Mouse (Mus musculus) forelimb bud, embryonic 11.5 days (tissue): ENCODE data around the gene Psrc1.

Source experiments
- DNase-seq: peaks from one replicate; pipeline ENCODE4 v3.0.0-alpha.2; 2012; ENCODE audit warnings: low read depth, low spot score

The Psrc1 gene

DNA sequence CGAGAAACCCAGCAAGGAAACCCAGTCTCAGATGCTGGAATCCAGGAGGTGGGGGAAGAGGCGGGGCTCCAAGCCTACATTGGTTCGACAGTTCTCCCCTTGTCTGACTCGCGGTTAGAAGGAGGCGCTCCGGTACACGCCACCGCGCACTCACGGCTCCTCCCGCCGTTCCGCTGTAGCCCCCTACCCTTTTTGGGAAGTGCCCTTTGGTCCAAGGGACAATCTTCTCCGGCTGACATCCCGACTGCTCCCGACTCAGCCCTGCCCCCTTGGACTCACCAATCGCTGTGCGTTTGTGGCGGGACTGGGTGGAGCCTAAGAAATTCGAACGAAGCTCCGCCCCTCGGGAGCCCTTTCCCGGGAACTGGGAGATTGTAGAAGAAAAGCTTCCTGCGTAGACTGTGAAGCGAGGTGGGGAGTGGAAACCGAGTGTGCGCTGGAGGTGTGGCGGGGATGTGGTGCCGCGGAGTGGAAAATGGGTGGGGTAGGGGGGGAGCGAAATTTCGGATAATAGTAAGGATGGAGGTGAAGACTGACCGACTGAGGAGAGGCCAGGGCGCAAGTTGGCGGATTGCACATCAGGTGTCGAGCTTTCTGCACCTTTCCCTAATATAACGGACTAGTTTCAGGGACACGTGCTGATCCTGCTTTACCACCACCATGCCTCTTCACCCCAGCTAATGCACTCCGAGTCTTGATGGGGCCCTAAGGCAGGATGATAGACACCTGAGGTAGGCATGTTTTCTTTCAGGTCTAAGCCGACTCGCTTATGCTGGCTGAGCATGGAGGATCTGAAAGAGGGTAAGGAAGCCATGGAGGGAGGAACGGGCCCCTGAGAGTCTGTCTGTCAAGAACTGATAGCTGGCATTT, at the start of gene Psrc1:
Psrc1 (plus strand) TSS at position 355 of the 870 bp plus-strand sequence.
- peak; percentile 88 for DNase-seq

DNA sequence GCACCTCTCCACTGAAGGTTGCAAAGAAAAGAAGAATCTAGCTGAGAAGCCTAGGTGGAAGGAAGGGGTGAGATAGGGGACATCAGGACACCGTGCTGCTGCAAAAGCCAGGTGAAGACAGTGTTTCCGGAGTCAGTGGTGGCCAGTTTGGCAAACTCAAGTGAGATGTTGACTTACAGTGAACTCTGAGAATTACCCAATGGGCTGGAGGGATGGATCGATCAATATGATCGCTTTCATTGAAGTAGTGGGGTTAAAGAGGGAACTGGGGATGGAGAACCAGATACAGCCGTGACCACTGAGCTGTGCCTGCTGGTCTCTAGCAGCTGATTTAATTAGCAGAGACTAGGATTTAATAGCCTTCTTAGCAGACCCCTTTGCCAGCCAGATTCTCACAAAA, 46.8 kb upstream of the Psrc1 start:
- DNase-seq = no peak

GRCm38 (mm10) chr3:108341040-108341439, 42.6 kb upstream of the Psrc1 start:
- DNase-seq = no peak

DNA sequence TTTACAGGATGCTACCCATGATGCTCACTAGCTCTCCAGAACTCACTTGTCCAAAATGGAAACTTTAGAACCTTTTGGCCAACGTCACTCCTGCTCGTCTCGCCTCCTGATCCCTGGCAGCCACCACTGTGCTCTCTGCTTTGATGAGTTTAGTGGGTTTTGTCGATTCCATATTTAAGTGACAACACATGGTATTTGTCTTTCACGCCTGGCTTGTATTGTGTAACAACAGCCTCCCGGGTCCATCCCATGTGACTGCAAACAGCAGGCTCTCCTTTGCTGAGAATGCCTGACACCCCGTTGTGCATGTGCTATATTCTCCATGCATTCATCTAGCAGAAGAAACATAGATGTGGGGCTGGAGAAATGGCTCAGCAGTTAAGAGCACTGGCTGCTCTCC, 41.5 kb upstream of the Psrc1 start:
- DNase-seq = no peak

DNA sequence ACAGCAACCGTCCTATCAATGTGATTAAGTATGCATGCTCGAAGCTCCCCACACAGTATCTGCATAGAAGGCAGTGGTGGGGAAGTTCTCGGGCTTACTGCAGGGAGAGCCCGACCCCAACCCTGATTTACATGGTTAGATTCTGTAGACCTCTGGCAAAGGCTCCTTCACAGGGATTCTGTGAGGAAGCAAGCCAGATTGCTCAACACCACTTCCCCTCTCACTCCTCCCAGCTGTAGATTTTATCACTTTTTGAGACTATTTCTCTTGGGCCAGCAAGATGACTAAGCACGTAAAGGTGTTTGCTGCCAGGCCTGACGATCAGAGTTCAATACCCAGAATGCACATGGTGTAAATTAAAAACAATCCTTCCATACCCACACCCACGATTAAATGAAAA, 37.8 kb upstream of the Psrc1 start:
- DNase-seq = no peak

- DNase-seq = no peak
Observed at GRCm38 (mm10) chr3:108348376-108348775, 35.3 kb upstream of the Psrc1 start.

- no peak for DNase-seq
Observed at GRCm38 (mm10) chr3:108355245-108355644, 28.4 kb upstream of the Psrc1 start.

DNA sequence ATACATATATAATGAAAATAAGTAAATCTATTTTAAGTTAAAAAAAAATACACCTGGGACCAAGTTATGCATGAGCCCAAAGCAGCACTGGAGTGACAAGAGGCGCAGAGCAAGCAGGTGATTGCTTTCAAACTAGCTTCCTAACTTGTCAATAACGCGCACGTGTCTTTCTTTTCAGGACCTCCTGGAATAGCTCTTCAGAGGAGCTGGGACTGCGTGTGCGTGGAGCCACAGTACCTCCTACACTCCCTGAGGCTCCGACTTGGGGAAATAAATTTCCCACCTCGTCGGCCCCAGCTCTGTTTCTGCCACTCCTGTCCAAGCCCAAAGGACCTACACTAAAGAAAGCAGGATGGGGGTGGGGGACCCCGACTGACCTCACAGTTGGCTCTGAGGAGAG, 26.6 kb upstream of the Psrc1 start:
- DNase-seq = no peak

GRCm38 (mm10) chr3:108358445-108358844, 25.2 kb upstream of the Psrc1 start:
- no peak for DNase-seq

GRCm38 (mm10) chr3:108360894-108361293, 22.7 kb upstream of the Psrc1 start:
- peak; percentile 57 for DNase-seq

GRCm38 (mm10) chr3:108363626-108364025, 20.0 kb upstream of the Psrc1 start:
- no peak for DNase-seq

DNA sequence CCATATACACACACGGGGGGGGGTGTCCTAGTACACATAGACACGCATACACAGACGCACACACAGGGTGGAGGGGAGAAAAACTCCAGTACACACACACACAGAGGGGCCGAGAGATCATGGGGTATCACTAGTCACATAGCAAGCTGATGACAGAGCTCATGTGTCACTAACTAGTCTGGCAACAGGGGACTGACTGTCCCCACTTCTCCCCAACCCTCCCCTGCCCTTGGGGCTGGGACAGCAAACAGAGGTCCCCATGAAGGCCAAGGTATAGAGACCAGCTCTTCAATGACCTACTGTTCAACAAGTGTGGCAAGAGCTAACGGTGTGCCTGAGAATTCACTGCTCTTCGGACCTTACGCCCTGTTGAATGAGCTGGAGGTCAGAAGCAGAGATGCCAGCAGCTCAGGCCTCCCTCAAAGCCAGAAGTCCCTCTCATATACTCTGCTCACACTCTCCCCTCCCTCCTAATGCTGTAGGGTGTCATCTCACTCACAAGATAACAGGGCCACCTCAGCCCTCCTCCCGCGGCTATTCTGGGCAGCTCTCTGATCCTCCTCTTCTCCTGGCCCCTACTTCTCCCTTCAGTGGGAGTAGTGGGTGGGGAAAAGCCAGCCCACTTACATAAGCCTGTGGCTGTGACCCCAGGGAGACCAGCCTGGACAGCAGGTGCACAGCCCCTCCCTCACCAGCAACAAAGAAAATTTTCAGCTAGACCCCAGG, 19.2 kb upstream of the Psrc1 start, which contains the start of gene Mybphl:
Mybphl (plus strand) TSS at position 642 of the 726 bp plus-strand sequence.
- DNase-seq = no peak

- DNase-seq = no peak
Observed at GRCm38 (mm10) chr3:108367173-108367572, 16.5 kb upstream of the Psrc1 start.

GRCm38 (mm10) chr3:108367828-108368227, 15.8 kb upstream of the Psrc1 start:
- no peak for DNase-seq

DNA sequence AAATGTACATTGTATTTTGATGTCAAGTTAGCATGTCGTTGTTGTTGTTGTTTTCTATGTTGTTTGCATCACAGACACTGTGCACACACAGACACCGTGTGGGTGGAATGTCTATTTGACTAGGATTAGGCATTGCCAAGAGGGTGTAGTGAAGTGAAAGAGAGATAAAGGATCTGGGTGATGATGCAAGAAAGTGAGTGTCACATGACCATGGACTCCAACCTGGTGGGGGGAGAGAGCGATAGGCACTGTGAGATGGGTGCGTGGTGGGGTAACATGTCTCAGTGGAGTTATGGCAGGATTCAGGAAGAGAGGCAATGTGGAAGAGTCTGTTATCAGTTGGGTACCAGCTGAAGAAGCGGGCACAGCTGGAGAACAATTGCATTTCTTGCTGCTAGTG, 14.9 kb upstream of the Psrc1 start:
- DNase-seq = no peak

DNA sequence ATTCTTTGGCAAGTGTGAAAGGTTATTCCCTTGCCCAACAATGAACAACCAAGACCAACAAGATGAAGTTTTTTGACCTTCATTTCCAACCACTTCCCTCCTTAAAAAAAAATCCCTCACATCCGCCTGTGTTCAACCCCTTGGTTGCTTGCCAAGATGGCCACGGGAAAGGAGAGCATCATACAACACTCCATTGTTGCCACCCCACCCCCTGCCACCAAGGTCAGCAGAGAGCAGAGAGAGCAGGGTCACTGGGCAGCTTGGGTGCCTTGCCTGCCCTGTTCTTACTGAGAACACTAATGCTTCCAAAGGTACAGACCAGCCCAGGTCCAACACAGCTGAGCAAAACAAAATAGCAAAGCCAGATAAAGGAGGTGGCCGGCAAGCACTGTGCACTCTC, 11.4 kb upstream of the Psrc1 start:
- DNase-seq = no peak

GRCm38 (mm10) chr3:108372691-108373090, 10.9 kb upstream of the Psrc1 start:
- no peak for DNase-seq

DNA sequence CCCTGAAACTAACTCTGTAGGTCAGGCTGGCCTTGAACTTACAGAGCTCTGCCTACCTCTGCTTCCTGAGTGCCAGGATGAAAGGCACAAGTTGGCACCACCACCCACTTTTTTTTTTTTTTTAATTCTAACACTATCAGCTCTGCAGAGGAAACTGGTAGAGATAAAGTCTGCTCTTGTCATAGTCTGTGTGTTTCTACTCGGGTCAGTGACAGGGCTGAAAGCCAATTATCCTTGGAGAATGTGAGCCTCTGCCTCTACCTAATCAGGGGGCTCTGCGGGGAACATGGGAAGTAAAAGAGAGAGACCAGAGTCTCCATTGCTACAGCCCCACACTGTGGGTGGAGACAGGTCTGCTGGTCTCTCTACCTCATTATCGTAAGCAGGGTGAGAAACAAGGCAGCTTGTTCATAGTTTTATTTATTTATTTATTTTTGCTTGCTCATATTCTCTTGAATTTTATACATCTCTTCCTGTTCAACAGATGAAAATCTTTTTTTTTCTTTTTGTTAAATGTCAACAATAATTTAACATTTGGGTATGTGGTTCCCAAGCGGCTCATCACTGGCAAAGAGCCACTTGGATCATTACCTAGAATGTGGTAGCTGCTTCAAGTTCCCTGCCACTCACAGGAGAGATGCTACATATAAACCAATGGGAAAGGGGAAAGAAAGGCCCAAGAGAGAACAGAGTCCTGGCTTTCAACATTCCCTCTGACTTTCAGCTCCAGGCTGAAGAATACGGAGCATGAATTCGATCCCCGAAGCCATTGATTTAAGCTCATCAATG, 4.6 kb upstream of the Psrc1 start:
- DNase-seq = no peak

DNA sequence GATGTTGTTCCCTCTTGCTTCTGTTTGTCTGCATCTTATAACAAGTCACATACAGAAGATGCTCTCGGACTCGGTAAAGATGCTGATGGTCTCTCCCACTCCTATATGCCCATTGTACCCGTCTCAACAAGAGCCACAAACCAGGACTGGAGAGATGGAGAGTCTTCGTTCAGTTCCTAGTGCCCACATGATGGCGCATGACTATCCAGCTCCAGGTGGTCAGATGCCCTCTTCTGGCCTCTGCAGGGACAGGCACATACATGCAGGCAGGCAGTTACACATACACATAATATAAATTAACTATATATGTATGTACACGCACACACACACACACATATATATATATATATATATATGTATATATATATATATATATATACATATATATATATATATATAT, 2.9 kb upstream of the Psrc1 start:
- DNase-seq = no peak

- no peak for DNase-seq
Observed at GRCm38 (mm10) chr3:108381945-108382875, 1.4 kb upstream of the Psrc1 start.

GRCm38 (mm10) chr3:108384425-108384824, 786 bp downstream of the Psrc1 start:
- no peak for DNase-seq
